Mouse (Mus musculus): ENCODE data around the gene Greb1.
A peak's percentile ranks its signal among the peaks of the same experiment; 100 is the strongest.
"Not testable (repeated sequence)": the region's sequence is repeated elsewhere in the genome, so short reads cannot be mapped to it uniquely, and the experiment has no call there.

The Greb1 gene

GRCm38 (mm10) chr12:16763649-16764422, 36.9 kb downstream of the Greb1 start:
- DNase-seq (ENCODE audit: low spot score): no peak

GRCm38 (mm10) chr12:16761461-16761860, 39.2 kb downstream of the Greb1 start:
- no peak for DNase-seq (ENCODE audit: low spot score)

GRCm38 (mm10) chr12:16760246-16760645, 40.4 kb downstream of the Greb1 start:
- no peak for DNase-seq (ENCODE audit: low spot score)

GRCm38 (mm10) chr12:16754311-16754710, 46.4 kb downstream of the Greb1 start:
- peak; percentile 44 for DNase-seq (ENCODE audit: low spot score)

- DNase-seq (ENCODE audit: low spot score): no peak
Measured at GRCm38 (mm10) chr12:16753555-16753954, 47.1 kb downstream of the Greb1 start.

GRCm38 (mm10) chr12:16753110-16753509, 47.6 kb downstream of the Greb1 start:
- DNase-seq (ENCODE audit: low spot score): no peak

GRCm38 (mm10) chr12:16752236-16752840, 48.3 kb downstream of the Greb1 start:
- DNase-seq (ENCODE audit: low spot score): no peak

GRCm38 (mm10) chr12:16751609-16752008, 49.1 kb downstream of the Greb1 start:
- DNase-seq (ENCODE audit: low spot score): no peak

GRCm38 (mm10) chr12:16740059-16740458, 60.6 kb downstream of the Greb1 start:
- no peak for DNase-seq (ENCODE audit: low spot score)

- DNase-seq (ENCODE audit: low spot score): no peak
Measured at GRCm38 (mm10) chr12:16737266-16737665, 63.4 kb downstream of the Greb1 start.

- DNase-seq (ENCODE audit: low spot score): no peak
Measured at GRCm38 (mm10) chr12:16734698-16735097, 66.0 kb downstream of the Greb1 start.

GRCm38 (mm10) chr12:16734009-16734408, 66.7 kb downstream of the Greb1 start:
- no peak for DNase-seq (ENCODE audit: low spot score)

- DNase-seq (ENCODE audit: low spot score): peak; percentile 49
Measured at GRCm38 (mm10) chr12:16731121-16731741, 69.5 kb downstream of the Greb1 start.

- DNase-seq (ENCODE audit: low spot score): no peak
Measured at GRCm38 (mm10) chr12:16730196-16730595, 70.5 kb downstream of the Greb1 start.

GRCm38 (mm10) chr12:16728221-16728620, 72.5 kb downstream of the Greb1 start:
- no peak for DNase-seq (ENCODE audit: low spot score)

GRCm38 (mm10) chr12:16726229-16726628, 74.5 kb downstream of the Greb1 start:
- no peak for DNase-seq (ENCODE audit: low spot score)

GRCm38 (mm10) chr12:16723601-16724000, 77.1 kb downstream of the Greb1 start:
- DNase-seq (ENCODE audit: low spot score): no peak

- DNase-seq (ENCODE audit: low spot score): peak; percentile 50
Measured at GRCm38 (mm10) chr12:16718660-16719315, 81.9 kb downstream of the Greb1 start.

- DNase-seq (ENCODE audit: low spot score): peak; percentile 37
Measured at GRCm38 (mm10) chr12:16717653-16718052, 83.0 kb downstream of the Greb1 start.

- no peak for DNase-seq (ENCODE audit: low spot score)
Measured at GRCm38 (mm10) chr12:16714616-16715015, 86.1 kb downstream of the Greb1 start.

GRCm38 (mm10) chr12:16698691-16699090, 102.0 kb downstream of the Greb1 start:
- DNase-seq (ENCODE audit: low spot score): no peak

GRCm38 (mm10) chr12:16696146-16696545, 104.5 kb downstream of the Greb1 start:
- no peak for DNase-seq (ENCODE audit: low spot score)

- not testable (repeated sequence) for DNase-seq (ENCODE audit: low spot score)
Measured at GRCm38 (mm10) chr12:16695252-16695651, 105.4 kb downstream of the Greb1 start.

Measured in ovary, postnatal 14 days (tissue).